In genomic region chr5:111877165-111877793, GRCm38 (mm10) we compare ENCODE assay signal across 8 mouse cellular contexts.
A peak's percentile ranks its signal among the peaks of the same experiment; 100 is the strongest.
DNase-seq lines count a peak whose midpoint lies in the region; ATAC-seq lines count a peak whose summit lies in the region.

No protein-coding gene starts in this region.

- DNase-seq in heart, adult 9 months (ENCODE audit: low spot score in 2 of 2) = peak; percentile 30 to 53
- no peak for DNase-seq in heart, postnatal 36 days
- peak; percentile 89 for DNase-seq in embryo, embryonic 10 days (ENCODE audit: low spot score)
- peak; percentile 34 to 66 for DNase-seq in lung, postnatal 4 days
- no peak for DNase-seq in spleen, postnatal 36 days (ENCODE audit: low spot score in 2 of 2)
- DNase-seq in ovary, adult 18-20 months (ENCODE audit: low spot score) = no peak
- DNase-seq in cerebellum, postnatal 14 days = no peak

- H3K27me3 ChIP-seq in heart, embryonic 13.5 days (replicated peaks) = no peaks in the 10 kb centered on the region

- peaks cover 27% of the 10 kb centered on the region for H3K9me3 ChIP-seq in heart, embryonic 13.5 days

- H3K9ac ChIP-seq in heart, embryonic 13.5 days = no peak overlapping the region

- no peak for ATAC-seq in heart, embryonic 13.5 days (ENCODE audit: extremely low read depth, insufficient number of reproducible peaks, low FRiP score, low TSS enrichment)

- no peaks in the 10 kb centered on the region for H3K36me3 ChIP-seq in heart, embryonic 13.5 days

- H3K4me1 ChIP-seq in heart, embryonic 13.5 days = peaks cover 21% of the 10 kb centered on the region

- 0 out of 2 replicates have a peak overlapping the region, but pooled peaks have one; percentile 3 for H3K4me2 ChIP-seq in heart, embryonic 13.5 days

- H3K27ac ChIP-seq in heart, embryonic 13.5 days (replicated peaks) = peak overlapping the region; percentile 67

- intact Hi-C loops in heart, postnatal 36 days (cut with DNase I) = no loop called here

- no peak overlapping the region for H3K4me3 ChIP-seq in heart, embryonic 13.5 days

- 5% methylated on average over 8 of the region's 8 CpGs for WGBS in heart, embryonic 13.5 days

Comparison
In these comparisons a context has a peak if more than half of its experiments do, and no peak if none do; other contexts are left out.
1. DNase-seq: peak in heart, adult 9 months (2 of 2), embryo, embryonic 10 days (single experiment) and lung, postnatal 4 days (2 of 2); none in heart, postnatal 36 days (0 of 2), spleen, postnatal 36 days (0 of 2), ovary, adult 18-20 months (single experiment) and cerebellum, postnatal 14 days (0 of 2).